Mouse (Mus musculus): ENCODE measurements around the gene Spata5. TPM values are rescaled to one million over a fixed set of nuclear protein-coding genes. Genes with fewer than 3 reads are reported as not detected.

Gene Spata5
- total and polyA plus RNA-seq, 2 experiments from 2014 or later, result 11.1 to 18.7 TPM

- H3K9ac ChIP-seq (replicated peaks; ENCODE audit: low read depth, low read length), result peak overlapping the region; percentile 81
Measured at GRCm38 (mm10) chr3:37420641-37421040, 945 bp downstream of the Spata5 start.

GRCm38 (mm10) chr3:37421179-37421578, 1.5 kb downstream of the Spata5 start:
- DNase-seq (ENCODE audit: low spot score), result no peak
- Histone ChIP-seq H3K4me2 (ENCODE audit: low read depth, low read length) (peak overlapping the region; percentile 79), H3K4me1 (ENCODE audit: control insufficient read depth, insufficient read depth) (peaks cover 12% of the 10 kb centered on the region), H3K27ac (ENCODE audit: low read depth) (no peak overlapping the region; the same call in 1 of the 2 replicates), H3K9me3 (replicated peaks; ENCODE audit: control insufficient read depth, low read length) (no peaks in the 10 kb centered on the region), H3K36me3 (replicated peaks; ENCODE audit: control insufficient read depth, insufficient read depth, low read length) (peaks cover 3% of the 10 kb centered on the region; the same call in 1 of the 2 replicates), H3K27me3 (ENCODE audit: control insufficient read depth, insufficient read depth, low read length) (no peaks in the 10 kb centered on the region), H3K4me3 (ENCODE audit: low read depth, low read length) (peak overlapping the region; percentile 79), H3K9ac (replicated peaks; ENCODE audit: low read depth, low read length) (peak overlapping the region; percentile 81; the same call in 1 of the 2 replicates)
- 11% methylated on average over 3 of the region's 3 CpGs for WGBS
- TF ChIP-seq EP300 (IDR thresholded peaks at IDR 0.05; ENCODE audit: low read depth) (no peak), CTCF (IDR thresholded peaks at IDR 0.05; ENCODE audit: low read depth) (no peak)
- no peak for ATAC-seq (ENCODE audit: insufficient read depth, low read depth)

More at GRCm38 (mm10) chr3:37420641-37421040, 945 bp downstream of the Spata5 start:
- no peak for DNase-seq (ENCODE audit: low spot score)
- TF ChIP-seq CTCF (IDR thresholded peaks at IDR 0.05; ENCODE audit: low read depth) (no peak), EP300 (IDR thresholded peaks at IDR 0.05; ENCODE audit: low read depth) (no peak)
- Histone ChIP-seq H3K4me3 (ENCODE audit: low read depth, low read length) (peak overlapping the region; percentile 79), H3K4me2 (ENCODE audit: low read depth, low read length) (peak overlapping the region; percentile 79), H3K27me3 (ENCODE audit: control insufficient read depth, insufficient read depth, low read length) (no peaks in the 10 kb centered on the region), H3K9me3 (replicated peaks; ENCODE audit: control insufficient read depth, low read length) (no peaks in the 10 kb centered on the region), H3K27ac (ENCODE audit: low read depth) (peak overlapping the region; percentile 88), H3K36me3 (replicated peaks; ENCODE audit: control insufficient read depth, insufficient read depth, low read length) (no peaks in the 10 kb centered on the region; the same call in 1 of the 2 replicates), H3K4me1 (ENCODE audit: control insufficient read depth, insufficient read depth) (peaks cover 12% of the 10 kb centered on the region)
- ATAC-seq (ENCODE audit: insufficient read depth, low read depth), result no peak
- WGBS, result under 1% methylated on average over 24 of the region's 24 CpGs

- H3K4me1 ChIP-seq (ENCODE audit: control insufficient read depth, insufficient read depth), result peaks cover 10% of the 10 kb centered on the region
- H3K27ac ChIP-seq (ENCODE audit: low read depth), result no peak overlapping the region
- TF ChIP-seq CTCF (IDR thresholded peaks at IDR 0.05; ENCODE audit: low read depth) (no peak), EP300 (IDR thresholded peaks at IDR 0.05; ENCODE audit: low read depth) (no peak)
- no peak overlapping the region for H3K4me3 ChIP-seq (ENCODE audit: low read depth, low read length)
- ATAC-seq (ENCODE audit: insufficient read depth, low read depth) (no peak), DNase-seq (ENCODE audit: low spot score) (no peak)
- H3K27me3 ChIP-seq (ENCODE audit: control insufficient read depth, insufficient read depth, low read length), result no peaks in the 10 kb centered on the region
- no peaks in the 10 kb centered on the region for H3K9me3 ChIP-seq (replicated peaks; ENCODE audit: control insufficient read depth, low read length)
- H3K4me2 ChIP-seq (ENCODE audit: low read depth, low read length), result no peak overlapping the region
- H3K9ac ChIP-seq (replicated peaks; ENCODE audit: low read depth, low read length), result no peak overlapping the region
- 94% methylated on average over 3 of the region's 3 CpGs for WGBS
- H3K36me3 ChIP-seq (replicated peaks; ENCODE audit: control insufficient read depth, insufficient read depth, low read length), result peaks cover 23% of the 10 kb centered on the region
Measured at GRCm38 (mm10) chr3:37426069-37426468, 6.4 kb downstream of the Spata5 start.

- no peaks in the 10 kb centered on the region for H3K27me3 ChIP-seq (ENCODE audit: control insufficient read depth, insufficient read depth, low read length)
- H3K4me3 ChIP-seq (ENCODE audit: low read depth, low read length), result no peak overlapping the region
- no peaks in the 10 kb centered on the region for H3K4me1 ChIP-seq (ENCODE audit: control insufficient read depth, insufficient read depth)
- peaks cover 34% of the 10 kb centered on the region for H3K36me3 ChIP-seq (replicated peaks; ENCODE audit: control insufficient read depth, insufficient read depth, low read length)
- no peak for TF ChIP-seq CTCF (IDR thresholded peaks at IDR 0.05; ENCODE audit: low read depth)
- TF ChIP-seq EP300 (IDR thresholded peaks at IDR 0.05; ENCODE audit: low read depth), result no peak
- DNase-seq (ENCODE audit: low spot score), result no peak
- H3K9ac ChIP-seq (replicated peaks; ENCODE audit: low read depth, low read length), result no peak overlapping the region
- no peak for ATAC-seq (ENCODE audit: insufficient read depth, low read depth)
- H3K9me3 ChIP-seq (replicated peaks; ENCODE audit: control insufficient read depth, low read length), result no peaks in the 10 kb centered on the region
- H3K4me2 ChIP-seq (ENCODE audit: low read depth, low read length), result no peak overlapping the region
- H3K27ac ChIP-seq (ENCODE audit: low read depth), result no peak overlapping the region
Measured at GRCm38 (mm10) chr3:37430359-37430758, 10.7 kb downstream of the Spata5 start.

GRCm38 (mm10) chr3:37439770-37440169, 20.1 kb downstream of the Spata5 start:
- 62% methylated on average over 1 of the region's 1 CpGs for WGBS
- Histone ChIP-seq H3K9ac (replicated peaks; ENCODE audit: low read depth, low read length) (no peak overlapping the region), H3K9me3 (replicated peaks; ENCODE audit: control insufficient read depth, low read length) (no peaks in the 10 kb centered on the region), H3K4me3 (ENCODE audit: low read depth, low read length) (no peak overlapping the region), H3K4me2 (ENCODE audit: low read depth, low read length) (no peak overlapping the region), H3K27ac (ENCODE audit: low read depth) (no peak overlapping the region), H3K4me1 (ENCODE audit: control insufficient read depth, insufficient read depth) (no peaks in the 10 kb centered on the region), H3K27me3 (ENCODE audit: control insufficient read depth, insufficient read depth, low read length) (no peaks in the 10 kb centered on the region), H3K36me3 (replicated peaks; ENCODE audit: control insufficient read depth, insufficient read depth, low read length) (peaks cover 28% of the 10 kb centered on the region)
- ATAC-seq (ENCODE audit: insufficient read depth, low read depth), result no peak
- no peak for TF ChIP-seq EP300 (IDR thresholded peaks at IDR 0.05; ENCODE audit: low read depth)
- TF ChIP-seq CTCF (IDR thresholded peaks at IDR 0.05; ENCODE audit: low read depth), result no peak
- DNase-seq (ENCODE audit: low spot score), result no peak

GRCm38 (mm10) chr3:37443409-37443808, 23.7 kb downstream of the Spata5 start:
- no peaks in the 10 kb centered on the region for H3K27me3 ChIP-seq (ENCODE audit: control insufficient read depth, insufficient read depth, low read length)
- ATAC-seq (ENCODE audit: insufficient read depth, low read depth) (no peak), DNase-seq (ENCODE audit: low spot score) (no peak)
- no peak overlapping the region for H3K9ac ChIP-seq (replicated peaks; ENCODE audit: low read depth, low read length)
- no peak overlapping the region for H3K4me3 ChIP-seq (ENCODE audit: low read depth, low read length)
- H3K36me3 ChIP-seq (replicated peaks; ENCODE audit: control insufficient read depth, insufficient read depth, low read length), result peaks cover 19% of the 10 kb centered on the region
- no peak overlapping the region for H3K4me2 ChIP-seq (ENCODE audit: low read depth, low read length)
- WGBS, result 75% methylated on average over 2 of the region's 2 CpGs
- H3K27ac ChIP-seq (ENCODE audit: low read depth), result no peak overlapping the region
- TF ChIP-seq EP300 (IDR thresholded peaks at IDR 0.05; ENCODE audit: low read depth) (no peak), CTCF (IDR thresholded peaks at IDR 0.05; ENCODE audit: low read depth) (no peak)
- H3K4me1 ChIP-seq (ENCODE audit: control insufficient read depth, insufficient read depth), result no peaks in the 10 kb centered on the region
- no peaks in the 10 kb centered on the region for H3K9me3 ChIP-seq (replicated peaks; ENCODE audit: control insufficient read depth, low read length)

All from heart, postnatal 0 days (tissue).